Mouse (Mus musculus): ENCODE measurements around the gene Gm4881. TPM values are rescaled to one million over a fixed set of nuclear protein-coding genes. Genes with fewer than 3 reads are reported as not detected.

The Gm4881 gene
- total and polyA plus RNA-seq, 2 experiments = not detected

GRCm38 (mm10) chr7:24971972-24972893, 27.9 kb upstream of the Gm4881 start, which contains the start of gene Rabac1:
TSS of gene Rabac1 (minus strand) at chr7:24972754.
- Histone ChIP-seq H3K4me1 (ENCODE audit: control insufficient read depth, insufficient read depth, low read length) (peaks cover 4% of the 10 kb centered on the region; the same call in 1 of the 2 replicates), H3K27me3 (ENCODE audit: control insufficient read depth, insufficient read depth, low read length) (no peaks in the 10 kb centered on the region), H3K79me2 (ENCODE audit: control insufficient read depth, insufficient read depth, low read length) (no peaks in the 10 kb centered on the region), H3K4me3 (ENCODE audit: insufficient read depth, low read depth, low read length) (peak within 1 kb of the TSS; percentile 92), H3K27ac (replicated peaks; ENCODE audit: insufficient read depth, low read depth, low read length) (peak within 1 kb of the TSS; percentile 80), H3K9ac (ENCODE audit: low read depth, low read length) (peak within 1 kb of the TSS; percentile 90), H3K36me3 (ENCODE audit: control insufficient read depth, insufficient read depth, low read length) (peaks cover 2% of the 10 kb centered on the region; the same call in 1 of the 2 replicates)
- WGBS = under 1% methylated on average over 45 of the region's 45 CpGs
- TF ChIP-seq POLR2A (IDR thresholded peaks at IDR 0.05; ENCODE audit: extremely low read depth, insufficient read depth, low read length) (peak; percentile 87), CTCF (IDR thresholded peaks at IDR 0.05; ENCODE audit: low read depth, low read length) (peak; percentile 28; the same call in 1 of the 2 replicates)
- DNase-seq (ENCODE audit: extremely low read depth, low read depth, low spot score) = peak; percentile 97

GRCm38 (mm10) chr7:24971261-24971971, 27.1 kb upstream of the Gm4881 start:
- peaks cover 4% of the 10 kb centered on the region; the same call in 1 of the 2 replicates for H3K4me1 ChIP-seq (ENCODE audit: control insufficient read depth, insufficient read depth, low read length)
- no peaks in the 10 kb centered on the region for H3K27me3 ChIP-seq (ENCODE audit: control insufficient read depth, insufficient read depth, low read length)
- H3K79me2 ChIP-seq (ENCODE audit: control insufficient read depth, insufficient read depth, low read length) = no peaks in the 10 kb centered on the region
- H3K27ac ChIP-seq (replicated peaks; ENCODE audit: insufficient read depth, low read depth, low read length) = peak overlapping the region; percentile 35; the same call in 1 of the 2 replicates
- DNase-seq (ENCODE audit: extremely low read depth, low read depth, low spot score) = peak; percentile 26
- no peak for TF ChIP-seq POLR2A (IDR thresholded peaks at IDR 0.05; ENCODE audit: extremely low read depth, insufficient read depth, low read length)
- peak; percentile 79 for TF ChIP-seq CTCF (IDR thresholded peaks at IDR 0.05; ENCODE audit: low read depth, low read length)
- H3K9ac ChIP-seq (ENCODE audit: low read depth, low read length) = peak overlapping the region; percentile 35
- peak overlapping the region; percentile 92 for H3K4me3 ChIP-seq (ENCODE audit: insufficient read depth, low read depth, low read length)
- H3K36me3 ChIP-seq (ENCODE audit: control insufficient read depth, insufficient read depth, low read length) = peaks cover 2% of the 10 kb centered on the region; the same call in 1 of the 2 replicates
- 18% methylated on average over 19 of the region's 19 CpGs for whole genome bisulfite sequencing

GRCm38 (mm10) chr7:24970341-24970740, 26.0 kb upstream of the Gm4881 start:
- Histone ChIP-seq H3K36me3 (ENCODE audit: control insufficient read depth, insufficient read depth, low read length) (peaks cover 2% of the 10 kb centered on the region; the same call in 1 of the 2 replicates), H3K27me3 (ENCODE audit: control insufficient read depth, insufficient read depth, low read length) (no peaks in the 10 kb centered on the region), H3K27ac (replicated peaks; ENCODE audit: insufficient read depth, low read depth, low read length) (no peak overlapping the region), H3K9ac (ENCODE audit: low read depth, low read length) (no peak overlapping the region), H3K4me3 (ENCODE audit: insufficient read depth, low read depth, low read length) (no peak overlapping the region), H3K79me2 (ENCODE audit: control insufficient read depth, insufficient read depth, low read length) (no peaks in the 10 kb centered on the region), H3K4me1 (ENCODE audit: control insufficient read depth, insufficient read depth, low read length) (peaks cover 4% of the 10 kb centered on the region; the same call in 1 of the 2 replicates)
- no peak for DNase-seq (ENCODE audit: extremely low read depth, low read depth, low spot score)
- 97% methylated on average over 3 of the region's 3 CpGs for WGBS
- TF ChIP-seq CTCF (IDR thresholded peaks at IDR 0.05; ENCODE audit: low read depth, low read length) (no peak), POLR2A (IDR thresholded peaks at IDR 0.05; ENCODE audit: extremely low read depth, insufficient read depth, low read length) (no peak)

- DNase-seq (ENCODE audit: extremely low read depth, low read depth, low spot score) = no peak
- Histone ChIP-seq H3K36me3 (ENCODE audit: control insufficient read depth, insufficient read depth, low read length) (peaks cover 2% of the 10 kb centered on the region; the same call in 1 of the 2 replicates), H3K9ac (ENCODE audit: low read depth, low read length) (no peak overlapping the region), H3K4me1 (ENCODE audit: control insufficient read depth, insufficient read depth, low read length) (peaks cover 4% of the 10 kb centered on the region; the same call in 1 of the 2 replicates), H3K79me2 (ENCODE audit: control insufficient read depth, insufficient read depth, low read length) (no peaks in the 10 kb centered on the region), H3K4me3 (ENCODE audit: insufficient read depth, low read depth, low read length) (no peak overlapping the region), H3K27me3 (ENCODE audit: control insufficient read depth, insufficient read depth, low read length) (no peaks in the 10 kb centered on the region), H3K27ac (replicated peaks; ENCODE audit: insufficient read depth, low read depth, low read length) (no peak overlapping the region)
- 94% methylated on average over 12 of the region's 12 CpGs for WGBS
- no peak for TF ChIP-seq POLR2A (IDR thresholded peaks at IDR 0.05; ENCODE audit: extremely low read depth, insufficient read depth, low read length)
- TF ChIP-seq CTCF (IDR thresholded peaks at IDR 0.05; ENCODE audit: low read depth, low read length) = no peak
These were observed 25.5 kb upstream of the Gm4881 start for GRCm38 (mm10) chr7:24969805-24970204.

- peaks cover 2% of the 10 kb centered on the region; the same call in 1 of the 2 replicates for H3K36me3 ChIP-seq (ENCODE audit: control insufficient read depth, insufficient read depth, low read length)
- H3K9ac ChIP-seq (ENCODE audit: low read depth, low read length) = no peak overlapping the region
- H3K27me3 ChIP-seq (ENCODE audit: control insufficient read depth, insufficient read depth, low read length) = no peaks in the 10 kb centered on the region
- H3K4me1 ChIP-seq (ENCODE audit: control insufficient read depth, insufficient read depth, low read length) = peaks cover 4% of the 10 kb centered on the region; the same call in 1 of the 2 replicates
- H3K79me2 ChIP-seq (ENCODE audit: control insufficient read depth, insufficient read depth, low read length) = no peaks in the 10 kb centered on the region
- H3K4me3 ChIP-seq (ENCODE audit: insufficient read depth, low read depth, low read length) = no peak overlapping the region
- no peak for DNase-seq (ENCODE audit: extremely low read depth, low read depth, low spot score)
- H3K27ac ChIP-seq (replicated peaks; ENCODE audit: insufficient read depth, low read depth, low read length) = no peak overlapping the region
- WGBS = 76% methylated on average over 6 of the region's 6 CpGs
- no peak for TF ChIP-seq CTCF (IDR thresholded peaks at IDR 0.05; ENCODE audit: low read depth, low read length)
- no peak for TF ChIP-seq POLR2A (IDR thresholded peaks at IDR 0.05; ENCODE audit: extremely low read depth, insufficient read depth, low read length)
These were observed 24.2 kb upstream of the Gm4881 start for GRCm38 (mm10) chr7:24968463-24968862.

Measured in liver, adult 2 months (tissue).